Mouse (Mus musculus) skeletal muscle tissue, adult 2 months (tissue): ENCODE measurements around the gene Ccdc126.

ENCODE experiments used
- DNase-seq: peaks from one replicate; pipeline ENCODE4 v3.0.0-alpha.2; 2012; ENCODE audit warnings: low read depth, low spot score

Ccdc126 gene

DNA sequence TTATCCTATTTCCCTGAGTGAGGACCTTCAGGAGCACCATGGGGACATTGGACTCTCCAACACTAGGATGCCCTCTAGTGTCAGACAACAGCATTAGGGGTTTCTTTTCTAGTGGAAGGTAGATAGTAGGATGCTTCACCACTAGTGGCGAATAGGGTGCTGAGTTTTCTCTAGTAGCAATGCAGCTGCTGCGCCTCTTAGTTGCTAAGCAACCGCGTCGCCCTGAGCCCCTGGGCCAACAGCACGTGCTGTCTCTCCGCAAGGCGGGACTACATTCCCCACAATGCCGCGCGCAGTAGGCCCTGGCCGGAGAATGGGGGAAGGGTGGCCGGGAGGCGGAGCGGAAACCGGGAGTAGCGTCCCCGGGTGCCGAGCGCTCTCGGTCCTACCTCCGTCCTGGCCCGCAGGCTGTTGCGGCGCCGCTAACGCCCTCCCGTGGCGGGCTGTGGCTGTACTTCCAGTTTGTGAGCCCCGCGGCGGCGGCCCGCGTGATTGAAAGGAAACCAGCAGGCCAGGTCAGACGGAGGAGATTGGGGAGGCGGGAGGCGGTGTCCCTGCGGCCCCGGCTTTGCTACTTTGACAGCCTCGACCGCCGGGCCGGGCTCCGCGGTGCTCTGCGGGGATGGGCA is at the start of gene Ccdc126:
Gene Ccdc126 (plus strand): TSS at position 309 of the 629 bp plus-strand sequence.
- DNase-seq: peak; percentile 99

DNA sequence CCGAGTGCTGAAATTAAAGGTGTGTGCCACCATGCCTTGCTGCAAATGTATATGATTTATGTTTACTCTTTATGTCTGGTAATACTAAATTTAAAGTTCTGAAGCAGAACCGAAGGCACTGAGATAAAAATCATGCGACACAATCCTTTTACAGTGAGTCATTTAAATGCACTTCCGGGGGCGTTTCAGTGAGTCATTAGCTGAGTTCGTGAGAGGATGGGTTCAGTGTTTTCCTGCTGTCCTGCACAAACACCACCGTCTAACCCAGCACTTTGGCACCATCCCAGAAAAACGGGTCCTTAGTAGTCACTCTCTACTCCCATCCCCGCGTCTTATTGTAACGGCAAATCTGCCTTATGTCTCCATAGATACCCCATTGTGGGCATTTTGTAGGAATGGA is 49.2 kb upstream of the Ccdc126 start:
- DNase-seq: no peak

DNA sequence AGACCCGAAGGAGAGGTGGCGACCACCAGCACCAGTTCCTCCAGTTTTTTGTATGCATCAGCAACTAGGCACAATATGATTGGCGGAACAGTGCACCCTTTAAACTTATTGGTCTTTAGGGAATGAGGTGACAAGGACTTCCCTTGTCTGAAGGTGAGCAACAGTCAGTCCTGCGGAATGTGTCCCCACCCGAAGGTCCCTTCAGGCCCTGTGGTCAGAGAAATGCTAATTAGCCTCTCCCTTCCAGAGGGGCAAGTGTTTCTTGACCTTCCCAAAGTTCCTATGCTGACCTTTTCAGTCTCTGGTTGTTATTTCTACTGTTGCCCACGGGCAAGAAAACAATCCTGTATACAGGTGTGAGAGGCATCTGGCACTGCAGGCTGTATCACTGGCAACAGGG is 47.3 kb upstream of the Ccdc126 start:
- no peak for DNase-seq

- DNase-seq: no peak
Measured at GRCm38 (mm10) chr6:49272863-49273262, 46.2 kb upstream of the Ccdc126 start.

- DNase-seq: no peak
Measured at GRCm38 (mm10) chr6:49273934-49274333, 45.1 kb upstream of the Ccdc126 start.

- DNase-seq: no peak
Measured at GRCm38 (mm10) chr6:49274416-49275091, 44.5 kb upstream of the Ccdc126 start.

GRCm38 (mm10) chr6:49275296-49275695 is 43.8 kb upstream of the Ccdc126 start:
- DNase-seq: no peak

DNA sequence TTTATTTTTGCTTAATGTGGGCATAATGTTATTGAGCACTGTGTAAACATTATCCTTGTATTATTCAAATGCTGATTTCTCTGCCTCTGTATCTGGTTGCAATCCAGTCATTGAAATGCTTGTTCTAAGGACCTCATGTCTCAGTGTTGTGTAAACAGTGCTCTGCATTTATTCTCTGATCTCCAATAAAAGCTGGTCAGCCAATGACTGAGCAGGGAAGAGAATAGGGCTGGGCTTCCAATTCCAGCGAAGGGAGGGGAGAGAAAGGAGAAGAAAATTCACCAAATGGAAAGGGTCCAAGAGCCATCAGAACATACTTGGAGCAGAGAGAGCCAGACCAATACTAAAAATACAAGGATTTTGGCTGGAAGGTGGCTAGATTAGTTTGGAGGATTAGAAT is 38.1 kb upstream of the Ccdc126 start:
- DNase-seq: peak; percentile 13

GRCm38 (mm10) chr6:49282122-49282521 is 37.0 kb upstream of the Ccdc126 start:
- DNase-seq: peak; percentile 83

DNA sequence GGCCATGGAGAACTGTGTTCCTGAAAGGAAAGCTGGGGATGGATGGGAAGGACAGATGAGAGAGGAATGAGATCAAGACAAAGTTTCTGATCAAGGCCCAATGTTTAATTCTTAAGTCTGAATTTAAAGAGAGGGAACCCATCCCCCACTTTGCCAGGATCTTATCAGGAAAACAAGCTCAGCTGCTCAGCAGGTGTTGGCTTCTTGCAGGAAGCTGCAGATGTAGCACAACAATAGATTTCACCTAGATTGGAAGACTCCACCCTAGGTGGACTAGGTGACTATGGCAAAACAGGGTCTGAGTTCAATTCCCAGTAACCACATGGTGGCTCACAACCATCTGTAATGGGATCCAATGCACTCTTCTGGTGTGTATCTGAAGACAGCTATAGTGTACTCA is 20.8 kb upstream of the Ccdc126 start:
- DNase-seq: no peak

DNA sequence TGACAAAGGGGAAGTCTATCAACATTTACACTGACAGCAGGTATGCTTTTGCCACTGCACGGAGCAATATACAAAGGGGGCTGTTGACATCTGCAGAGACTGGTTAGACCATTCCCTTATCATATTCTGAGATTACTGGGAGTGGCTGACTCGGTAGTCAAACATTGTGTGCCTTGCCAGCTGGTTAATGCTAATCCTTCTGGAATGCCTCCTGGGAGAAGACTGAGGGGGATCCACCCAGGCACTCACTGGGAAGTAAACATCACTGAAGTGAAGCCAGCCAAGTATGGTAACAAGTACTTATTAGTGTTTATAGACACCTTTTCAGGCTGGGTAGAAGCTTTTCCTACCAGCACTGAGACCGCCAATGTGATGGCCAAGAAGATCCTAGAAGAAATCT is 4.3 kb upstream of the Ccdc126 start:
- peak; percentile 34 for DNase-seq

DNA sequence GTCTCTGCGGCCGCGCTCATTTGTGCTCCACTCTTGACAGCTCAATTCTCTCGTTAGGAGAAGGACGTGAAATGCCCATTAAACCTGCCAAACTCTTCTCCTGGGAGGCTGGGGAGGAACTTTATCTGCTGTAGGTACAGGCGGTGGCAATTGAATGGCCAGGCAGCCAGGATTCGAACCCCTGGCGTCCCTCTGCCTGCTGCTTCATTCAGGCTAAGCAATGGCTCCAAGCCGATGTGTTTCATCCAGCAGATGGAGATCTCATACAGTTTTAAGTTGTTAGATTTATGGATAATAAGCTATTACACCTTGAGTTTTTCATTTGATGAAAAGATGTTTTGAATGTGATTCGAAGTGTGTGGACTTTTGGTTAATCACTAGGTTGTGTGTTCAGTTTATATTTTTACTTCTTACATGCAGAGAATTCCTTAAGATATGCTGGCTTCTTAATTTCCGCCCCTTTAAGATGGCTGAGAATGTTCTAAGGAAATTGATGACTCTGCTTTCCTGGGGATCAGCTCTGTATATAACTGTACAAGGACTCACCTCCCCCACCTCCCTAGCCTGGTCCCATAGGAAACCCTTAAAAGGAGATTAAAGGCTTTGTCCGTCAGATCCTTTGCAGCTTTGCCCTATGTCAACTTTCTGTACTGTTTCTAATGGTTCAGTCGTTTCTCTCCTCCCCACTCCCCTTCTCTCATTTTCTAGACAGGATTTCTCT is 681 bp downstream of the Ccdc126 start:
- DNase-seq: peak; percentile 6

DNA sequence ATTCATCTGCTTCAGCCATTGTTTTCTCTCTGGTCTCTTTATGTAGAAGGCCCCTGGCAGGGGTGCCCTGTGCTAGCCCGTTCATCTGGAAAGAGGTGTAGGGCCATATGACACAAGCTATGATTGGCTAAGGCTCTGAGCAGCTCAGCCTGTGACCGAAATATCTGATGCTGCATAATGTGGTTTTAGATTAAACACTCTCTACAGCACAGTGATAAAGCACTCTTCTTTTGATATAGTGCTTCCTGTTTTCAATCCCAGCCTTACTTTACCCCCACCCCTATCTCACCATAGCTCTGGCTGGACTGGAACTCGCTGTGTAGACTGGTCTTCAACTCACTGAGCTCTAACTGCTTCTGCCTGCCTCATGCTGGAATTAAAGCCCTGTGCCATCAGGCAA is 2.3 kb downstream of the Ccdc126 start:
- DNase-seq: no peak

- DNase-seq: no peak
Measured at GRCm38 (mm10) chr6:49322056-49322455, 3.0 kb downstream of the Ccdc126 start.

- DNase-seq: no peak
Measured at GRCm38 (mm10) chr6:49322986-49323385, 3.9 kb downstream of the Ccdc126 start.

GRCm38 (mm10) chr6:49324528-49324927 is 5.5 kb downstream of the Ccdc126 start:
- no peak for DNase-seq

DNA sequence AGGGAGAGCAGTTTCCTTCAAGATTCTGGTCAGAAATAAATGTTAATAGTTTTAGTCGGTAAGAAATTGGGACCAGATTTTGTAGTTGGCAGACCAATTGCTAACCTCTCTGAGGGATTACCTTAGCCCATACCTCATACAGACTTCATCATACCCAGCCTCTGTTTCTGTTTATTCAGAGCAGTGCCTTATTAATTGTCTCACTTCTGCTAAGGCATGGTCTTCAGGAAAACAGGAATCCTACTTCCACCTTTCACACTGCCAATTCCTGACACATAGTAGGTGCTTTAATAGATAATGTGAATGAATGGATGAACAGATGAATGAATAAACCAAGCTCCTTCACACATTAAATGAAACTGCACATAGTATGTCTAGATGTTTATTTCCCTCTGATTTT is 6.2 kb downstream of the Ccdc126 start:
- no peak for DNase-seq

- DNase-seq: no peak
Measured at GRCm38 (mm10) chr6:49326846-49327245, 7.8 kb downstream of the Ccdc126 start.

GRCm38 (mm10) chr6:49331369-49332059 is 12.4 kb downstream of the Ccdc126 start:
- DNase-seq: no peak

GRCm38 (mm10) chr6:49332060-49332370 is 12.9 kb downstream of the Ccdc126 start:
- no peak for DNase-seq

- DNase-seq: no peak
Measured at GRCm38 (mm10) chr6:49338566-49338965, 19.5 kb downstream of the Ccdc126 start.

DNA sequence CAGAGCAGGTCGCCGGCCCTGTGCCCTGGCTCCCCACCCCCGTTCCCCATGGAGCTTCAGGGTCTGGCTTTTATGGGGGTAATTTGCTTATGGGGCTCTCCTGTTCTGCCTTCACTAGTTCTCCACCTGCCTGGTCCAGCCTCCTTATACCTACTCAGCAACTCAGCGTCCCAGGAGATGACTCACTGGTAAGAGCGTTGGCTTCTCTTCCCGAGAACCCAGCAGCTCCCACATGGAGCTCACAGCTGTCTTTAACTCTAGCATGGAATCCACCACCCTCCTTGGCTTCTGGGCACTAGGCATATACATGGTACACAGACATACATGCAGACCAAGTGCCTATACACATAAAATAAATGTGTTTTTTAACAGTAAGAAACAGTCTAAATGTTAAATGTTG is 20.1 kb downstream of the Ccdc126 start:
- DNase-seq: no peak
